Mouse (Mus musculus) heart, adult 2 months (tissue): ENCODE results near the gene Camsap3. TPM values are rescaled to one million over a fixed set of nuclear protein-coding genes. Genes with fewer than 3 reads are reported as not detected.
A peak's percentile ranks its signal among the peaks of the same experiment; 100 is the strongest.

ENCODE experiments used
- DNase-seq, 2 experiments: peaks; one replicate each; pipeline ENCODE4 v3.0.0; 2021
- H3K27ac ChIP-seq: fragments of 200-600 bp; 2 replicates; pipeline ENCODE4 v1.8.1; 2022
- H3K27me3 ChIP-seq: fragments of 200-500 bp; 2 replicates; pipeline ENCODE4 v1.6.1; 2012; ENCODE audit warnings: mild to moderate bottlenecking, low read length, inconsistent platforms, mixed read lengths; ENCODE audit not compliant: control insufficient read depth, insufficient read depth
- H3K36me3 ChIP-seq: fragments of 200-500 bp; 2 replicates; pipeline ENCODE4 v1.6.1; 2012; ENCODE audit warnings: low read length, inconsistent platforms; ENCODE audit not compliant: control insufficient read depth, insufficient read depth
- H3K4me1 ChIP-seq: fragments of 200-500 bp; 2 replicates; pipeline ENCODE4 v1.6.1; 2011; ENCODE audit warnings: low read length; ENCODE audit not compliant: control insufficient read depth, insufficient read depth
- H3K4me3 ChIP-seq: fragments of 200-600 bp; 2 replicates; pipeline ENCODE4 v1.8.1; 2022
- H3K79me2 ChIP-seq: fragments of 200-500 bp; replicated peaks from 2 replicates; pipeline ENCODE4 v1.6.1; 2012; ENCODE audit warnings: mild to moderate bottlenecking, inconsistent platforms, low read length, moderate library complexity, mixed read lengths; ENCODE audit not compliant: control insufficient read depth, insufficient read depth
- H3K9ac ChIP-seq: fragments of 200-500 bp; 2 replicates; pipeline ENCODE4 v1.6.1; 2012; ENCODE audit warnings: low read depth, mild to moderate bottlenecking, control low read depth, inconsistent platforms, low read length, mixed read lengths
- CTCF ChIP-seq: fragments of 200-600 bp; IDR thresholded peaks from 2 replicates; pipeline ENCODE4 v1.8.1; 2022; ENCODE audit warnings: antibody characterized with exemption, mild to moderate bottlenecking, moderate library complexity
- EP300 ChIP-seq: fragments of 200-500 bp; IDR thresholded peaks from 2 replicates; pipeline ENCODE4 v1.6.1; 2011; ENCODE audit warnings: low read depth, low read length, control low read depth; ENCODE audit not compliant: insufficient read depth
- POLR2A ChIP-seq: fragments of 200-500 bp; IDR thresholded peaks from 2 replicates; pipeline ENCODE4 v1.6.1; 2011; ENCODE audit warnings: mild to moderate bottlenecking, low read depth, low read length, control low read depth; ENCODE audit not compliant: insufficient read depth
- WGBS: fragments of 180-500 bp; shearing (Covaris S2); methylation state at CpG from one replicate; pipeline ENCODE4 v1.1.7; 2018; 5-methylcytosine and 5-hydroxymethylcytosine counted together
- intact Hi-C: fragments of 180-260 bp; cut with DNase I; formaldehyde crosslinking; loops from one replicate; pipeline ENCODE4 v1.15.1; 2025
- polyA plus RNA-seq: library from polyadenylated mRNA; depleted of rRNA; stranded (reverse); fragments of >200 nt; gene quantifications from 2 replicates; pipeline ENCODE4 v1.2.3, GENCODE M21; 2012
- total RNA-seq, 2 experiments: library from RNA; stranded (reverse); gene quantifications; 2 replicates each; pipeline ENCODE4 v1.2.3; 2021

Gene Camsap3
- total and polyA plus RNA-seq, 3 experiments, result 0.68 to 1.9 (median 1.2) TPM

DNA sequence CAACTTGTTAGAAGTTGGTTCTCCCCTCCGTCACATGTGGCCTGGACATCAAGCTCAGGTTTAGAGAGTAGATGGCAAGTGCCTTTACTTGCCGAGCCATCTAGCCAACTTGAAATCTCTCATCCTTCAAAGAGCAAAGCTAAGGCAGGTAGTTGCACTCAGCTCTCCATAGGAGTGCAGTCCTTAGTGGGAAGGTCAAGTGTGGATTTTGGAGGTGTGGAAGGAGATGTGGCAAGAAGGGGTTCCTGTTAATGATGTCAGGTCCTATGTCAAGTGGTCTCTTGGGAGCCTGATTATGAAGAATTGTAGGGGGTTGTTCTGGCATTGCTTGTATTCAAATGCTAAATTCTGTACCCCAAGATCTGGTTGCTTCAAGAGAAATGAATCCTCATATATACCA, 7.4 kb downstream of the Camsap3 start:
- intact Hi-C loops, result no loop called here
- Histone ChIP-seq H3K27ac (no peak overlapping the region), H3K36me3 (no peaks in the 10 kb centered on the region), H3K9ac (no peak overlapping the region), H3K4me3 (no peak overlapping the region), H3K27me3 (no peaks in the 10 kb centered on the region), H3K4me1 (no peaks in the 10 kb centered on the region), H3K79me2 (no peaks in the 10 kb centered on the region)
- no peak for DNase-seq
- no peak for TF ChIP-seq POLR2A
- TF ChIP-seq CTCF, result no peak
- TF ChIP-seq EP300, result no peak
- WGBS, result 81% methylated on average over 2 of the region's 2 CpGs

DNA sequence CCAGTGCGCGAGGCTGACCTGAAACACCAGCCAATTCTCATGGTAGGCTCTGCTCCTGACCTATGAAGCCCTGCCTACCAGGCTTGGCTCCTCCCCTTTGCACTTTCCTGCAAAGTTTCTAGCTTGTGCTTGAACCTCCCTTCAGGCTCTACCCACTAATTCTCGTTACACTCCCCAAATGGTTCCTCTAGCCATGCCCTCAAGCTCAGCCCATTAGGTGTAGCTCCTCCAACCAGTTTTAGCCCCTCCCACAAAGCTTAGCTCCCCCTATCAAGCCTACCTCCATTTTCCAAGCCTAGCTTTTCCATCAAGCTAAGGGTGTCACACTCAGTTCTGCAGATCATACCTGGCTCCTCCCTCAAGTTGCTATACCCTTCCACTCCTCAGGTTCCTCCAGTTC, 11.0 kb downstream of the Camsap3 start:
- Histone ChIP-seq H3K79me2 (no peaks in the 10 kb centered on the region), H3K4me1 (peaks cover 3% of the 10 kb centered on the region; the same call in 1 of the 2 replicates), H3K27ac (no peak overlapping the region), H3K36me3 (no peaks in the 10 kb centered on the region), H3K9ac (no peak overlapping the region), H3K27me3 (no peaks in the 10 kb centered on the region), H3K4me3 (no peak overlapping the region)
- TF ChIP-seq CTCF (no peak), POLR2A (no peak), EP300 (no peak)
- no peak for DNase-seq
- 70% methylated on average over 3 of the region's 3 CpGs for WGBS
- intact Hi-C loops, result no loop called here

DNA sequence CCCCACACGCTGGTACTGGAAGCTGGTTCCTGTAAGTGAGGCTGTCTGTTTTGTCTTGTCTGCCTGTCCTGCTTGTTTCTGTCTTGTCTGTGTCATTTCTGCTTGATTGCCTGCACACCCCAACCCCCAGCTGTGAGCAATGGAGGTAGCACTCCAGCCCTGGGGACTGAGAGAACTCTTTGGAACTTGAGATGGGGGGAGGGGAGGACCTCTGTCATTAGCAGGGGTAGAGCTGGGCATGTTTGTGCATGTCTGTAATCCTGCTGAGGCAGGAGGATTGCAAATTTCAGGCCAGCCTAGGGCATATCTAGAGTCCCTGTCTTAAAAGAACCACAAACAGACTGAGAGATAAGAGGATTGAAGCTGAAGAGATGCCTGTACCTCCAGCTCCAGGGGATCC, 12.1 kb downstream of the Camsap3 start:
- Histone ChIP-seq H3K4me3 (no peak overlapping the region), H3K36me3 (no peaks in the 10 kb centered on the region), H3K27ac (no peak overlapping the region), H3K79me2 (no peaks in the 10 kb centered on the region), H3K27me3 (no peaks in the 10 kb centered on the region), H3K4me1 (peaks cover 3% of the 10 kb centered on the region; the same call in 1 of the 2 replicates), H3K9ac (no peak overlapping the region)
- DNase-seq, result no peak
- WGBS, result 82% methylated on average over 1 of the region's 1 CpGs
- no peak for TF ChIP-seq POLR2A
- no peak for TF ChIP-seq EP300
- intact Hi-C loops, result no loop called here

DNA sequence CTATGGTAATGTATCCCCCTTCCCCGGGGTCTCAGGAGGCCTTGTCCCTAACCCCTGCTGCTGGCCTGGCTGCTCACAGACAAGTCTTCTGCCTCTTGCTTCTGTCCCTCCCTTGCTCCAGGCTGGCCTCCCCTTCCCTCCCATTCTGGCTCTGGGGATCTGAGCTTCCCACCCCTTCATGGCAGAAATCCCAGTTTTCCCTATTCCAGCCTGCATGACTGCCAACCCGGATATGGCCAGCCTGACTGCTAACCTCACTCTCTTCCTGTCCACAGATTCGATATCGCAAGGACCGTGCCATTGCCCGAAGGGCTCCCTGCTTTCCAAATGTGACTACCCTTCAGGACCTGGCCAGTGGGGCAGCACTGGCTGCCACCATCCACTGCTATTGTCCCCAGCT, 13.3 kb downstream of the Camsap3 start:
- Histone ChIP-seq H3K4me3 (no peak overlapping the region), H3K27me3 (no peaks in the 10 kb centered on the region), H3K36me3 (no peaks in the 10 kb centered on the region), H3K27ac (no peak overlapping the region), H3K9ac (no peak overlapping the region), H3K79me2 (no peaks in the 10 kb centered on the region), H3K4me1 (peaks cover 3% of the 10 kb centered on the region; the same call in 1 of the 2 replicates)
- WGBS, result 30% methylated on average over 6 of the region's 6 CpGs
- intact Hi-C loops, result no loop called here
- TF ChIP-seq EP300, result no peak
- no peak for TF ChIP-seq CTCF
- no peak for TF ChIP-seq POLR2A
- DNase-seq, result peak; percentile 71 to 77

DNA sequence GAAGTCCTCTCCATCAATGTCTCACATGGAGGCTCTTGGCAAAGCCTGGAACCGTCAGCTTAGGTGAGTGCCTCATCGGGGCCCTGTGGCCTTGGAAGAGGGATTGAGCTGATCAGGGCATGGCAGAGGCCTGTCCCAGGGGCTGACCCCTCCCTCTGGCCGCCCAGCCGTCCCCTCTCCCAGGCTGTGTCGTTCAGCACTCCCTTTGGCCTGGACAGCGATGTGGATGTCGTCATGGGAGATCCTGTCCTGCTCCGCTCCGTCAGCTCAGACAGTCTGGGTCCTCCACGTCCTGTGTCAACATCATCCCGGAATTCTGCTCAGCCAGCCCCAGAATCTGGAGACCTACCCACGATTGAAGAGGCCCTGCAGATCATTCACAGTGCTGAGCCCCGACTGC, 16.3 kb downstream of the Camsap3 start:
- DNase-seq, result no peak
- Histone ChIP-seq H3K4me1 (peaks cover 3% of the 10 kb centered on the region; the same call in 1 of the 2 replicates), H3K27ac (no peak overlapping the region), H3K79me2 (no peaks in the 10 kb centered on the region), H3K27me3 (no peaks in the 10 kb centered on the region), H3K4me3 (no peak overlapping the region), H3K36me3 (no peaks in the 10 kb centered on the region), H3K9ac (no peak overlapping the region)
- TF ChIP-seq EP300 (no peak), POLR2A (no peak), CTCF (no peak)
- intact Hi-C loops, result no loop called here
- 63% methylated on average over 13 of the region's 13 CpGs for WGBS

DNA sequence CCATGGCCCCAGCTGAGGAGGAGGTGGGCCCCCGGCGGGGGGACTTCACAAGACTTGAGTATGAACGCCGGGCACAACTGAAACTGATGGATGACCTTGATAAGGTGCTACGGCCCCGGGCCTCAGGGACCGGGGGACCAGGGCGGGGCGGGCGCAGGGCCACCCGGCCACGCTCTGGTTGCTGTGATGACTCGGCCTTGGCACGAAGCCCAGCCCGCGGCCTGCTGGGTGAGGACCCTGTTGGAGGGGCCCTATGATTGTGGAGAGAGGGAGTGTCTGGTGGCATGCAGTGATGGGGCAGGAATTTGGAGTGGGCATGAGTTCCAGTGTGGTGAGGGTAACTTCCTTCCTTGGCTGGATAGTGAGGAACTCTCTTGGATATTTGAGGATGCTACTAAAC, 19.5 kb downstream of the Camsap3 start:
- WGBS, result 39% methylated on average over 16 of the region's 16 CpGs
- H3K4me1 ChIP-seq, result no peaks in the 10 kb centered on the region
- H3K9ac ChIP-seq, result no peak overlapping the region
- TF ChIP-seq POLR2A, result no peak
- no peak for TF ChIP-seq EP300
- no peak for TF ChIP-seq CTCF
- no peaks in the 10 kb centered on the region for H3K27me3 ChIP-seq
- H3K36me3 ChIP-seq, result no peaks in the 10 kb centered on the region
- no peak overlapping the region for H3K27ac ChIP-seq
- no peak overlapping the region for H3K4me3 ChIP-seq
- H3K79me2 ChIP-seq, result no peaks in the 10 kb centered on the region
- no peak for DNase-seq
- intact Hi-C loops, result no loop called here

DNA sequence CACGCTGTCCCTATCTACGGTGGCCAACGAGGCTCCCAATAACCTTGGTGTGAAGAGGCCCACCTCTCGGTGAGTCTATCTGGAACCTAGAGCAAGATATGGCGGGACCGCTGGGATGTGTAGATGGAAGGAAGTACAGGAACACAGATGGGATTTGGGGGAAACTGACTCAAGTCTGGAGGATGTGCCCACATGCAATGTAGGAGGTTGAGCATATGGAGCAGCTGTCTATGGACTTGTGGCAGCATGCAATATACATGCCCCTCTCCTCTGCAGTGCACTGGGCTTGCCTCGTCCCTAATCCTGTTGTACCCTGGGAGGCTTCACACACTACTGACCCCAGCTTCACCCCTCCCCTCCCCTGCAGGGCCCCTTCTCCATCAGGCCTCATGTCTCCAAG, 20.7 kb downstream of the Camsap3 start:
- Histone ChIP-seq H3K27me3 (no peaks in the 10 kb centered on the region), H3K36me3 (no peaks in the 10 kb centered on the region)
- intact Hi-C loops, result no loop called here

More for the DNA sequence above, 20.7 kb downstream of the Camsap3 start:
- no peak overlapping the region for H3K27ac ChIP-seq
- no peak overlapping the region for H3K9ac ChIP-seq
- H3K4me1 ChIP-seq, result no peaks in the 10 kb centered on the region
- no peak overlapping the region for H3K4me3 ChIP-seq
- DNase-seq, result no peak
- no peaks in the 10 kb centered on the region for H3K79me2 ChIP-seq
- WGBS, result 84% methylated on average over 7 of the region's 7 CpGs
- TF ChIP-seq EP300 (no peak), POLR2A (no peak), CTCF (no peak)
